Mouse (Mus musculus) hindbrain, embryonic 15.5 days (tissue): Measurements from ENCODE around the gene Pikfyve. TPM values are rescaled to one million over a fixed set of nuclear protein-coding genes. Genes with fewer than 3 reads are reported as not detected.
"Not testable (repeated sequence)": the region's sequence is repeated elsewhere in the genome, so short reads cannot be mapped to it uniquely, and the experiment has no call there.

ENCODE experiments used
- ATAC-seq: fragments of 200-750 bp; cut with Nextera tagmentation; 2 replicates; pipeline ENCODE4 v1.8.0; 2017; ENCODE audit warnings: low read depth, moderate number of reproducible peaks, moderate TSS enrichment; ENCODE audit not compliant: low FRiP score
- H3K27ac ChIP-seq: fragments of 300-500 bp; sonication (generic); replicated peaks from 2 replicates; pipeline ENCODE4 v1.5.1; 2015; ENCODE audit warnings: mild to moderate bottlenecking, inconsistent platforms
- H3K27me3 ChIP-seq: fragments of 300-500 bp; sonication (generic); 2 replicates; pipeline ENCODE4 v1.6.1; 2015; ENCODE audit warnings: control low read depth, inconsistent platforms
- H3K36me3 ChIP-seq: fragments of 300-500 bp; sonication (generic); 2 replicates; pipeline ENCODE4 v1.6.1; 2015; ENCODE audit warnings: control low read depth, inconsistent platforms
- H3K4me1 ChIP-seq: fragments of 300-500 bp; sonication (generic); replicated peaks from 2 replicates; pipeline ENCODE4 v1.6.1; 2015; ENCODE audit warnings: control low read depth, inconsistent platforms
- H3K4me2 ChIP-seq: fragments of 300-500 bp; sonication (generic); 2 replicates; pipeline ENCODE4 v1.6.1; 2015; ENCODE audit warnings: moderate library complexity, mild to moderate bottlenecking, inconsistent platforms
- H3K4me3 ChIP-seq: fragments of 300-500 bp; sonication (generic); 2 replicates; pipeline ENCODE4 v1.5.1; 2015; ENCODE audit warnings: mild to moderate bottlenecking, inconsistent platforms
- H3K9ac ChIP-seq: fragments of 300-500 bp; sonication (generic); 2 replicates; pipeline ENCODE4 v1.6.1; 2015; ENCODE audit warnings: inconsistent platforms
- H3K9me3 ChIP-seq: fragments of 300-500 bp; sonication (generic); 2 replicates; pipeline ENCODE4 v1.6.1; 2016; ENCODE audit warnings: control low read depth, inconsistent platforms
- WGBS: fragments of 180-500 bp; shearing (Covaris S2); methylation state at CpG from one replicate; pipeline ENCODE4 v1.1.7; 2015; 5-methylcytosine and 5-hydroxymethylcytosine counted together
- polyA plus RNA-seq: library from polyadenylated mRNA; unstranded; fragments of >200 nt; fragmentation: Nextera tagmentation; extraction: Ambion mirVana; gene quantifications from 2 replicates; pipeline ENCODE4 v1.2.1, GENCODE M21; 2015

Pikfyve gene
- polyA plus RNA-seq, 1 experiment from 2014 or later = 11.5 TPM

DNA sequence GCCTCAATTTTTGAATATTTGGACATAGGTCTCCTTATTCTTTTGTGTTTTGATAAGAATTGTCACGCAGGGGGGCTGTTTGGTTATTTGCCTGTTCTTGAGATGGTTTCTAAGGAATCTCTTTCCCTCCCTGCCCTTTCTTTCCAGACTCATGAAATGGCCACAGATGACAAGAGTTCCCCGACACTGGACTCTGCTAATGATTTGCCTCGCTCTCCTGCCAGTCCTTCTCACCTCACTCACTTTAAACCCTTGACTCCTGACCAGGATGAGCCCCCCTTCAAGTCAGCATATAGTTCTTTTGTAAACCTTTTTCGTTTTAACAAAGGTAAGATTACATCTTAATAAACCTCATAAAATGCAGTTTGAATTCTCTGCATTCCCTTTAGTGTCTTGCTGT lies 3.7 kb downstream of the Pikfyve start:
- WGBS = 84% methylated on average over 4 of the region's 4 CpGs
- H3K36me3 ChIP-seq = peaks cover 9% of the 10 kb centered on the region
- H3K27me3 ChIP-seq = no peaks in the 10 kb centered on the region

DNA sequence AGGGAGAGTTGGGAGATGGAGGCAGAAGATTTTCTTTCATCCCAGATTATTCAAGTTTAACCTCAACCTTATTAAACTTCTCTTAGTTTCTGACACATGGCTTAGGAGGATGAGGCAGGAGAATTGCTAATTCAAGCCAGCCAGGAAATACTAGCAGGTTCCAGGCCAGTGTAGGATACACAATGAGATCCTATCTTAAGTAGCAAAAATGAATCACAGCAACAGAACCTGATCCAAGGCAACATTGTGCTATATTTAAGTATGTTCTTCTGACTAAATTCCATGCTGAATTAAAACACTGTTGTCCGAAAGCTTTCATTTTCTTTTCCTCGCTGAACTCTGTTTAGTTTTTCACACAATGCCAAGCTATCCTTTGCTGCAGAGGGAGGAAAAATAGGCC lies 6.7 kb downstream of the Pikfyve start:
- peaks cover 6% of the 10 kb centered on the region; the same call in 1 of the 2 replicates for H3K4me1 ChIP-seq
- no peak overlapping the region for H3K4me3 ChIP-seq
- H3K9me3 ChIP-seq = no peaks in the 10 kb centered on the region
- no peak overlapping the region for H3K27ac ChIP-seq
- no peak overlapping the region for H3K4me2 ChIP-seq
- H3K36me3 ChIP-seq = peaks cover 29% of the 10 kb centered on the region
- no peak overlapping the region for H3K9ac ChIP-seq
- H3K27me3 ChIP-seq = no peaks in the 10 kb centered on the region
- WGBS = 97% methylated on average over 2 of the region's 2 CpGs
- ATAC-seq = no peak

More for the DNA sequence above, 3.7 kb downstream of the Pikfyve start:
- H3K4me1 ChIP-seq = peaks cover 23% of the 10 kb centered on the region
- no peak overlapping the region for H3K27ac ChIP-seq
- no peak for ATAC-seq
- no peak overlapping the region for H3K4me2 ChIP-seq
- H3K4me3 ChIP-seq = no peak overlapping the region
- H3K9me3 ChIP-seq = no peaks in the 10 kb centered on the region
- H3K9ac ChIP-seq = no peak overlapping the region

- Histone ChIP-seq H3K27me3 (no peaks in the 10 kb centered on the region), H3K9ac (no peak overlapping the region), H3K9me3 (no peaks in the 10 kb centered on the region), H3K4me2 (no peak overlapping the region), H3K4me3 (no peak overlapping the region), H3K4me1 (no peaks in the 10 kb centered on the region), H3K27ac (no peak overlapping the region), H3K36me3 (peaks cover 35% of the 10 kb centered on the region)
- ATAC-seq = no peak
- 87% methylated on average over 2 of the region's 2 CpGs for WGBS
Observed at GRCm38 (mm10) chr1:65198425-65198824, 11.9 kb downstream of the Pikfyve start.

DNA sequence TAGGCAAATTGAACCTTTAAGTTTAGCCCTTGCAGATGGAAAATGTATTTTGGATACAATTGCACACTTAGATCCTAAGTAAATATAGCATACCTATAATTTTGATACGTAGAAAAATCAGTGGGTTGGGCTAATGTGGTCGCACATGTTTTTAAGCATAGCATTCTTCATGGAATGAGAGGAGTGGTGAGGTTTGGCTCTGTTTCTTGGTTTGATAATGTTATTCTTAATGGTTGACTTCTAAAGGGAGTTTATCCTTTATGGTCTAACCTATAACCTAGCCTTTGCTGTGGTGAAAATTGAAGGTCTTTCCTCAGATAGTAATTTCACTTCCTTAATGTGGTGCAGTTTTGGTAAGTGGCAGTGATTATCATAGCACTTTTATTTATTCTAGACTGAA lies 12.4 kb downstream of the Pikfyve start:
- ATAC-seq = no peak
- peaks cover 38% of the 10 kb centered on the region for H3K36me3 ChIP-seq
- H3K9me3 ChIP-seq = no peaks in the 10 kb centered on the region
- H3K27ac ChIP-seq = no peak overlapping the region
- H3K4me2 ChIP-seq = no peak overlapping the region
- no peak overlapping the region for H3K4me3 ChIP-seq
- no peak overlapping the region for H3K9ac ChIP-seq
- no peaks in the 10 kb centered on the region for H3K27me3 ChIP-seq
- 95% methylated on average over 2 of the region's 2 CpGs for WGBS
- no peaks in the 10 kb centered on the region for H3K4me1 ChIP-seq

- WGBS = 91% methylated on average over 1 of the region's 1 CpGs
- H3K9me3 ChIP-seq = no peaks in the 10 kb centered on the region
Observed at GRCm38 (mm10) chr1:65204299-65204698, 17.8 kb downstream of the Pikfyve start.

GRCm38 (mm10) chr1:65213214-65213613 lies 26.7 kb downstream of the Pikfyve start:
- 28% methylated on average over 2 of the region's 2 CpGs for WGBS
- peaks cover 9% of the 10 kb centered on the region; the same call in 1 of the 2 replicates for H3K9me3 ChIP-seq
- H3K9ac ChIP-seq = no peak overlapping the region
- peaks cover 36% of the 10 kb centered on the region for H3K36me3 ChIP-seq
- no peak overlapping the region for H3K27ac ChIP-seq
- H3K27me3 ChIP-seq = no peaks in the 10 kb centered on the region
- ATAC-seq = no peak
- no peaks in the 10 kb centered on the region for H3K4me1 ChIP-seq
- H3K4me2 ChIP-seq = no peak overlapping the region
- H3K4me3 ChIP-seq = no peak overlapping the region

More at GRCm38 (mm10) chr1:65204299-65204698, 17.8 kb downstream of the Pikfyve start:
- no peak for ATAC-seq
- Histone ChIP-seq H3K27ac (no peak overlapping the region), H3K4me2 (no peak overlapping the region), H3K36me3 (peaks cover 55% of the 10 kb centered on the region), H3K4me1 (no peaks in the 10 kb centered on the region), H3K9ac (no peak overlapping the region), H3K27me3 (no peaks in the 10 kb centered on the region), H3K4me3 (no peak overlapping the region)

GRCm38 (mm10) chr1:65217567-65217966 lies 31.1 kb downstream of the Pikfyve start:
- peaks cover 23% of the 10 kb centered on the region for H3K36me3 ChIP-seq
- no peak overlapping the region for H3K4me3 ChIP-seq
- no peak for ATAC-seq
- H3K4me2 ChIP-seq = no peak overlapping the region
- H3K27ac ChIP-seq = no peak overlapping the region
- H3K9ac ChIP-seq = no peak overlapping the region
- no peaks in the 10 kb centered on the region for H3K4me1 ChIP-seq
- H3K27me3 ChIP-seq = no peaks in the 10 kb centered on the region
- H3K9me3 ChIP-seq = no peaks in the 10 kb centered on the region
- WGBS = 90% methylated on average over 2 of the region's 2 CpGs

- no peak overlapping the region for H3K9ac ChIP-seq
- H3K4me3 ChIP-seq = no peak overlapping the region
- H3K4me2 ChIP-seq = no peak overlapping the region
- H3K27ac ChIP-seq = no peak overlapping the region
- no peaks in the 10 kb centered on the region for H3K27me3 ChIP-seq
- ATAC-seq = no peak
- no peaks in the 10 kb centered on the region for H3K4me1 ChIP-seq
- H3K9me3 ChIP-seq = no peaks in the 10 kb centered on the region
- H3K36me3 ChIP-seq = peaks cover 26% of the 10 kb centered on the region
- 98% methylated on average over 1 of the region's 1 CpGs for WGBS
Observed at GRCm38 (mm10) chr1:65217972-65218371, 31.5 kb downstream of the Pikfyve start.

DNA sequence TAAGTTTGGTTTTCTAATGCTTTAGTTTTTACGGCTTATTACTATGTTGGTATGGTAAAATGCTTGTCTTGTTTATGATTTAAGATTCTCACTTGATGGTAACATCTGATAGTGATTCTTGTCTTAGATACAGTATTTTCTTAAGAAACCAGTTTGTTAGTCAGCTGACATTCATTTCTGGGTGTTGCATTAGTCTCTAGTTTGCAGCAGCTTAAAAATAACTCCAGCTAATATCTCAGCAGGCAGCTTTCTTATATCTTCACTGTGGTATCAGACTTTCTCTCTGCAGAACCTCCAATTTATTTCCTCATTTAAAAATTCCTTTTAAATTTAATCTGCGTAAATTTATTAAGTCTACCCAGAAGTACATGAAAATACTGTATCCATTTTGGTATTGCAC lies 37.2 kb downstream of the Pikfyve start:
- WGBS = 100% methylated on average over 2 of the region's 2 CpGs

DNA sequence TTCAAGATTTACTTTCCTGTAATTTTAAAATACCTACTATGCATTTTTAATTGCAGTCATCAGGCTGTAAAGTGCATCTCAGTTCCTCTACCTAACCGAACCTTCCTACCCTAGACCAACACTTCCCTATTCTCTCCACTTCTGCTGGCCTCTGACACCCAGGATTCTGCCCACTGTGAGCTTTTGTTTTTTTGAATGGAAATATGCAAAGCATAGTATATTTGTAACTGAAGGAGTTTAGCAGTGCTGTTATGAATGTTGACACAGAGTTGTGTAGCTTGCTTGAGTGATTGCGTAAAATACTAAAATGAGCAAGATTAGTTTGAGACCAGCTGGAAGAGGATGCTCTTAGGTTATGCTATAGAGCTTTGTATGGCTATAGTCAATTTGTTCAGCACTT lies 41.2 kb downstream of the Pikfyve start:
- no peak for ATAC-seq
- no peak overlapping the region for H3K27ac ChIP-seq
- no peak overlapping the region for H3K9ac ChIP-seq
- no peak overlapping the region for H3K4me3 ChIP-seq
- peaks cover 17% of the 10 kb centered on the region for H3K36me3 ChIP-seq
- H3K27me3 ChIP-seq = no peaks in the 10 kb centered on the region
- H3K4me1 ChIP-seq = no peaks in the 10 kb centered on the region
- H3K9me3 ChIP-seq = no peaks in the 10 kb centered on the region
- WGBS = 93% methylated on average over 2 of the region's 2 CpGs
- H3K4me2 ChIP-seq = no peak overlapping the region

More for the DNA sequence above, 37.2 kb downstream of the Pikfyve start:
- Histone ChIP-seq H3K36me3 (peaks cover 34% of the 10 kb centered on the region), H3K9ac (no peak overlapping the region), H3K27ac (no peak overlapping the region), H3K4me2 (no peak overlapping the region), H3K9me3 (no peaks in the 10 kb centered on the region), H3K4me3 (no peak overlapping the region), H3K27me3 (no peaks in the 10 kb centered on the region), H3K4me1 (no peaks in the 10 kb centered on the region)
- ATAC-seq = no peak

DNA sequence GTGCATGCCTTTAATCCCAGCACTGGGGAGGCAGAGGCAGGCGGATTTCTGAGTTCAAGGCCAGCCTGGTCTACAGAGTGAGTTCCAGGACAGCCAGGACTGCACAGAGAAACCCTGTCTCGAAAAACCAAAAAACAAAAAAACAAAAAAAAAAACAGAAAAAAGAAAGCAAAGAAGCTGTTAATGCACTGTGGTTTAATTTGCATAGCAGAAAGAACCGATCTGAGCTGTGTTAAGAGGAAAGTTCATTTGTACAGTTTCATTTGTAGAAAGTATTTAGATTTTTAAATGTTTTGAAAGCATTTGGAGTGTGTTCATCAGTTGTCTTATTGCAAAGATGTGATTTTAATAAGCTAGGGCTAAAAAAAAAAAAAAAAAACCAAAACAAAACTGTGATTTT lies 43.3 kb downstream of the Pikfyve start:
- not testable (repeated sequence) for H3K4me2 ChIP-seq, H3K9ac ChIP-seq, H3K36me3 ChIP-seq, ATAC-seq, H3K4me3 ChIP-seq, H3K27ac ChIP-seq, H3K27me3 ChIP-seq, H3K9me3 ChIP-seq, H3K4me1 ChIP-seq
- WGBS = 94% methylated on average over 3 of the region's 3 CpGs

GRCm38 (mm10) chr1:65230566-65230965 lies 44.1 kb downstream of the Pikfyve start:
- Histone ChIP-seq H3K4me3 (no peak overlapping the region), H3K36me3 (peaks cover 14% of the 10 kb centered on the region), H3K9me3 (no peaks in the 10 kb centered on the region), H3K9ac (no peak overlapping the region), H3K27me3 (no peaks in the 10 kb centered on the region), H3K4me1 (no peaks in the 10 kb centered on the region), H3K4me2 (no peak overlapping the region), H3K27ac (no peak overlapping the region)
- no peak for ATAC-seq
- 85% methylated on average over 1 of the region's 1 CpGs for WGBS

- Histone ChIP-seq H3K4me3 (no peak overlapping the region), H3K9ac (no peak overlapping the region), H3K27me3 (no peaks in the 10 kb centered on the region), H3K36me3 (peaks cover 26% of the 10 kb centered on the region), H3K9me3 (no peaks in the 10 kb centered on the region), H3K27ac (no peak overlapping the region), H3K4me2 (no peak overlapping the region), H3K4me1 (no peaks in the 10 kb centered on the region)
- ATAC-seq = no peak
- 92% methylated on average over 3 of the region's 3 CpGs for WGBS
Observed at GRCm38 (mm10) chr1:65237712-65238111, 51.2 kb downstream of the Pikfyve start.
